Mouse (Mus musculus): ENCODE measurements around the gene Cul5.

GRCm38 (mm10) chr9:53695846-53696245 lies 26.0 kb upstream of the Cul5 start:
- TF ChIP-seq CTCF (IDR thresholded peaks at IDR 0.05; ENCODE audit: control insufficient read depth, insufficient read depth, insufficient replicate concordance, low read depth, low read length), result no peak
- TF ChIP-seq POLR2A (IDR thresholded peaks at IDR 0.05; ENCODE audit: control insufficient read depth, low read depth, low read length), result no peak

Measured in testis, adult 2 months (tissue).